Mouse (Mus musculus) neural tube, embryonic 13.5 days (tissue): ENCODE measurements around the gene Fam219b. TPM values are rescaled to one million over a fixed set of nuclear protein-coding genes. Genes with fewer than 3 reads are reported as not detected.

Experiments used
- ATAC-seq: fragments of 200-750 bp; cut with Nextera tagmentation; 2 replicates; pipeline ENCODE4 v1.8.0; 2017; ENCODE audit warnings: low read depth, mild to moderate bottlenecking, moderate TSS enrichment, moderate library complexity
- H3K27ac ChIP-seq: fragments of 300-500 bp; sonication (generic); replicated peaks from 2 replicates; pipeline ENCODE4 v1.5.1; 2015; ENCODE audit warnings: moderate library complexity, mild to moderate bottlenecking, inconsistent platforms
- H3K27me3 ChIP-seq: fragments of 300-500 bp; sonication (generic); 2 replicates; pipeline ENCODE4 v1.6.1; 2015; ENCODE audit warnings: mild to moderate bottlenecking, inconsistent platforms
- H3K36me3 ChIP-seq: fragments of 300-500 bp; sonication (generic); 2 replicates; pipeline ENCODE4 v1.6.1; 2015; ENCODE audit warnings: mild to moderate bottlenecking, inconsistent platforms
- H3K4me1 ChIP-seq: fragments of 300-500 bp; sonication (generic); replicated peaks from 2 replicates; pipeline ENCODE4 v1.6.1; 2015; ENCODE audit warnings: inconsistent platforms
- H3K4me2 ChIP-seq: fragments of 300-500 bp; sonication (generic); 2 replicates; pipeline ENCODE4 v1.6.1; 2015; ENCODE audit warnings: inconsistent platforms, mild to moderate bottlenecking, moderate library complexity
- H3K4me3 ChIP-seq: fragments of 300-500 bp; sonication (generic); 2 replicates; pipeline ENCODE4 v1.5.1; 2015; ENCODE audit warnings: mild to moderate bottlenecking, inconsistent platforms
- H3K9ac ChIP-seq: fragments of 300-500 bp; sonication (generic); 2 replicates; pipeline ENCODE4 v1.6.1; 2015; ENCODE audit warnings: moderate library complexity, mild to moderate bottlenecking, inconsistent platforms
- H3K9me3 ChIP-seq: fragments of 300-500 bp; sonication (generic); 2 replicates; pipeline ENCODE4 v1.6.1; 2016; ENCODE audit warnings: inconsistent platforms
- WGBS: fragments of 180-500 bp; shearing (Covaris S2); methylation state at CpG from one replicate; pipeline ENCODE4 v1.1.7; 2015; 5-methylcytosine and 5-hydroxymethylcytosine counted together
- polyA plus RNA-seq: library from polyadenylated mRNA; unstranded; fragments of >200 nt; fragmentation: Nextera tagmentation; extraction: Ambion mirVana; gene quantifications from 2 replicates; pipeline ENCODE4 v1.2.1, GENCODE M21; 2015

Gene Fam219b
- 20.2 and 20.6 TPM in 2 replicates for polyA plus RNA-seq

DNA sequence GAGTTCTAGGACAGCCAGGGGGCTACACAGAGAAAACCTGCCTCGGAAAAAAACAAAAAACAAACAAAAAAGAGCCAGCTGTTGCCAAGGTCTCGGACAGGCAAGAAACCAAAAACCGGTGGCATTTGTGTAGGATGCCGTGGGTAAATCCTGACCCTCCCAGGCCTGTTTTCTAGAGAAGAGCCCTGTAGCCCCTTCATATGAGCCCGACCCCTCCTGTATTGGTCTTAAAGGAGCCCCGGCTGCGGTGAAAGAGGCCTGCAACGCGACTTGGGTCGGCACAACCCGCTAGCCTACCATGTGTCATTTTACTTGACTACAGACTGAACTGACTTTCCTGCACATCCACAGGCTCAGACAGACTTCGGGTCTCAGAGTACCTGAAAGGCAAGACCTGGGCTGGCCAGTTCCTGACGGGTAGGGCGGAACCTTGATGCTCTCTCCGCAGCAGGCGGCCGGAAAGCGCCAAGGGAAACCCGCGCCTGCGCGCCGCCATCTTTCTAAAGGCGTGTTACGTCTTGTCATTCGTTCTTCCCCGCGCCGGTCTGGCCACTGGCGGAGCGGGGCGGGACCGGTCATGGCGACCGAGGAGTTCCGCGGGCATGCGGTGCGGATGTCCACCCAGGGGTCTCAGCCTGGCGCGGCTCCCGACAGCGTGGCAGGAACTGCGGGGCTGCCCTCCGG lies at the start of gene Fam219b:
Gene Fam219b, plus strand, starts transcription at position 485 of the 684 bp plus-strand sequence.
- H3K36me3 ChIP-seq, result peaks cover 52% of the 10 kb centered on the region
- 2% methylated on average over 45 of the region's 45 CpGs for WGBS
- H3K4me1 ChIP-seq, result peaks cover 26% of the 10 kb centered on the region
- peak within 1 kb of the TSS; percentile 89 for H3K9ac ChIP-seq
- H3K9me3 ChIP-seq, result no peaks in the 10 kb centered on the region
- peak within 1 kb of the TSS; percentile 76 for H3K4me3 ChIP-seq
- ATAC-seq, result peak; percentile 90
- H3K27ac ChIP-seq, result peak within 1 kb of the TSS; percentile 90
- H3K27me3 ChIP-seq, result no peaks in the 10 kb centered on the region
- peak within 1 kb of the TSS; percentile 88 for H3K4me2 ChIP-seq

GRCm38 (mm10) chr9:57487807-57488206 lies 49.5 kb upstream of the Fam219b start:
- Histone ChIP-seq H3K36me3 (no peaks in the 10 kb centered on the region), H3K9ac (no peak overlapping the region), H3K4me2 (no peak overlapping the region), H3K4me3 (no peak overlapping the region), H3K27me3 (peaks cover 21% of the 10 kb centered on the region), H3K27ac (no peak overlapping the region), H3K4me1 (peaks cover 4% of the 10 kb centered on the region; the same call in 1 of the 2 replicates), H3K9me3 (no peaks in the 10 kb centered on the region)
- WGBS, result 76% methylated on average over 7 of the region's 7 CpGs
- no peak for ATAC-seq

- ATAC-seq, result no peak
- Histone ChIP-seq H3K4me3 (no peak overlapping the region), H3K27ac (no peak overlapping the region), H3K4me1 (peaks cover 17% of the 10 kb centered on the region), H3K9me3 (no peaks in the 10 kb centered on the region), H3K4me2 (no peak overlapping the region), H3K36me3 (no peaks in the 10 kb centered on the region), H3K27me3 (no peaks in the 10 kb centered on the region), H3K9ac (no peak overlapping the region)
- 82% methylated on average over 2 of the region's 2 CpGs for WGBS
These were observed 43.8 kb upstream of the Fam219b start for GRCm38 (mm10) chr9:57493532-57493931.

GRCm38 (mm10) chr9:57494970-57495369 lies 42.4 kb upstream of the Fam219b start:
- Histone ChIP-seq H3K4me3 (no peak overlapping the region), H3K27me3 (peaks cover 7% of the 10 kb centered on the region), H3K9ac (no peak overlapping the region), H3K9me3 (no peaks in the 10 kb centered on the region), H3K27ac (no peak overlapping the region), H3K4me2 (no peak overlapping the region), H3K4me1 (peaks cover 32% of the 10 kb centered on the region), H3K36me3 (no peaks in the 10 kb centered on the region)
- ATAC-seq, result no peak

- H3K9ac ChIP-seq, result no peak overlapping the region
- WGBS, result 65% methylated on average over 5 of the region's 5 CpGs
- H3K27me3 ChIP-seq, result peaks cover 23% of the 10 kb centered on the region
- no peaks in the 10 kb centered on the region for H3K36me3 ChIP-seq
- no peak for ATAC-seq
- no peak overlapping the region for H3K4me3 ChIP-seq
- H3K4me2 ChIP-seq, result no peak overlapping the region
- H3K27ac ChIP-seq, result no peak overlapping the region
- peaks cover 54% of the 10 kb centered on the region for H3K4me1 ChIP-seq
- H3K9me3 ChIP-seq, result no peaks in the 10 kb centered on the region
These were observed 40.1 kb upstream of the Fam219b start for GRCm38 (mm10) chr9:57497236-57497635.

- Histone ChIP-seq H3K4me3 (no peak overlapping the region), H3K36me3 (no peaks in the 10 kb centered on the region), H3K9ac (peak overlapping the region; percentile 55; the same call in 1 of the 2 replicates), H3K9me3 (no peaks in the 10 kb centered on the region), H3K4me2 (0 out of 2 replicates have a peak overlapping the region, but pooled peaks have one; percentile 1), H3K27me3 (peaks cover 36% of the 10 kb centered on the region), H3K27ac (peak overlapping the region; percentile 65), H3K4me1 (peaks cover 67% of the 10 kb centered on the region)
- ATAC-seq, result no peak
- WGBS, result 47% methylated on average over 7 of the region's 7 CpGs
These were observed 38.8 kb upstream of the Fam219b start for GRCm38 (mm10) chr9:57498536-57498935.

DNA sequence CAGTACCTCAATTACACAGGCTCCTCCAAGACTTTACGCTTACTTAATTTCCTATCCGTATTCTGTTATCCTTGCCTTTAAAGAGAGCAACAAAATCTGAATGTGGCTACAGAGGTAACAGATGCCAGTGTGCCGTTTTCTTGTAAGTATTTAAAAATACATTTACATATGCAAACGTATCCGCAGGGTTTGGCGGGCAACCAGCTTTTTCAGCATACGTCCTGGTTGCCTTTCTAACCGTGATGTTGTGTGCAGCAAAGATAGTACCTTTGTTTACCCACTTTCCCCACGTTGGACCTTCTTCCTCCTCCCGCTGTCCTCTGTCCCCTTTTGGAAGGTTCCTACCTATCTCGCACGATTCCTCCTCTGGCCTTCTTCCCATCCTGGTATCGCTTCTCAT lies 35.9 kb upstream of the Fam219b start:
- H3K4me1 ChIP-seq, result peaks cover 96% of the 10 kb centered on the region
- H3K4me2 ChIP-seq, result peak overlapping the region; percentile 82
- WGBS, result 6% methylated on average over 13 of the region's 13 CpGs
- H3K27me3 ChIP-seq, result peaks cover 64% of the 10 kb centered on the region
- H3K4me3 ChIP-seq, result peak overlapping the region; percentile 45
- no peaks in the 10 kb centered on the region for H3K36me3 ChIP-seq
- H3K9me3 ChIP-seq, result no peaks in the 10 kb centered on the region
- peak overlapping the region; percentile 60 for H3K9ac ChIP-seq
- no peak for ATAC-seq
- H3K27ac ChIP-seq, result peak overlapping the region; percentile 91

DNA sequence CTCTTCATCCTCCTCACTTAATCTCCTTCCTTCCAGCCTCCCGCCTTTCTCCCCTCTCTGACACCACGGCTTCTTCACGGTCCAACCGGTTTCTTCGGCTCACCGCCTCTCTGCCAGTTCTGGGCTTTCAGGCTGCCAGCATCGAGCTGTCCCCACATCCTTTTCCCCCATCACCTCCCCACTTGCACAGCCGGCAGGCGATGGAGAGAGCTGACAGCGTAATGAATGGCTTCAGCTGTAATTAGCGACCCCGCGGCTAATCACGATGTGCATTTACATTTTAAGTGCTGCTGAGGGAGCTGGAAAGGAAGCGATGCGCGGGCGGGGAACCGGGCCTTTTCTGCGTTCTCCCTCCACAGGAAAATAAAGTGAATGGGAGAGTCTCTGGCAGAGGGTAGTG lies 35.5 kb upstream of the Fam219b start:
- Histone ChIP-seq H3K9me3 (no peaks in the 10 kb centered on the region), H3K27me3 (peaks cover 68% of the 10 kb centered on the region), H3K36me3 (no peaks in the 10 kb centered on the region), H3K4me1 (peaks cover 98% of the 10 kb centered on the region), H3K4me2 (peak overlapping the region; percentile 82), H3K9ac (peak overlapping the region; percentile 60), H3K27ac (peak overlapping the region; percentile 91), H3K4me3 (peak overlapping the region; percentile 45)
- ATAC-seq, result peak; percentile 69
- 1% methylated on average over 20 of the region's 20 CpGs for WGBS

DNA sequence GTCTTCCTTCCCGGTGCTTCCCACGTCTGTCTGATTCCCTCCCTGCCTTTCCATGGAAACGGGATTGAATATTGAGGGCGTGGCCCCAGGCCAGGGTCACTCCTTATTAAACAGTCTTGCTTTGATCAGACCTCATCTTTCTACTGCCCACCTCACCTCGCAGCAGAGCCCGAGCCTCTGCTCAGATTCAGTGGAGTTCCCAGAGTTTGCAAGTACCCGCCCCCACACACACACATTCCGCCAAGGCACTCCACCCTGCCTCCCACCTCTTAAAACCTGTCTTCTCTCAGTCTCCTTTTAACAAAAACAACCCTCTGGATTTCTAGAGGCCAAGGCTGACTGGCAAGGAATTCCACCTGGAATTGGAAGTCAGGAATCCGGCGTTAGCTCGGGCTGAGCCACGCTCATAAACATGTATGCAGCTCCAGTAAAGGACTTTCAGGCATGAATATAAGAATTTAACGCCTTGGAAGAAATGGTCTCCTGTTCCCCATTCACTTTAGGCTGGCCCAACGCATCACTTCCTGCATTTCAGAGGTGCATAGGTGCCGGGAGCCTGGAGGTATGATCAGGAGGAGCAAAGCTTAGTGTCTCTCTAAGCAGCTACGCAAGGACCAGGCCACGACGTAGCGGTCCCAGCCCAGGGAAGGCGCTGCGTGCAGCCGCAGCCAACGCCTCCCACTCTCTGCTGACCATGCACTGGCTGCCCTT lies 34.3 kb upstream of the Fam219b start:
- Histone ChIP-seq H3K4me3 (peak overlapping the region; percentile 45), H3K4me2 (peak overlapping the region; percentile 82), H3K27ac (peak overlapping the region; percentile 91), H3K27me3 (peaks cover 68% of the 10 kb centered on the region), H3K9ac (peak overlapping the region; percentile 65), H3K9me3 (no peaks in the 10 kb centered on the region), H3K4me1 (peaks cover 86% of the 10 kb centered on the region), H3K36me3 (no peaks in the 10 kb centered on the region)
- 2% methylated on average over 23 of the region's 23 CpGs for WGBS
- ATAC-seq, result no peak

DNA sequence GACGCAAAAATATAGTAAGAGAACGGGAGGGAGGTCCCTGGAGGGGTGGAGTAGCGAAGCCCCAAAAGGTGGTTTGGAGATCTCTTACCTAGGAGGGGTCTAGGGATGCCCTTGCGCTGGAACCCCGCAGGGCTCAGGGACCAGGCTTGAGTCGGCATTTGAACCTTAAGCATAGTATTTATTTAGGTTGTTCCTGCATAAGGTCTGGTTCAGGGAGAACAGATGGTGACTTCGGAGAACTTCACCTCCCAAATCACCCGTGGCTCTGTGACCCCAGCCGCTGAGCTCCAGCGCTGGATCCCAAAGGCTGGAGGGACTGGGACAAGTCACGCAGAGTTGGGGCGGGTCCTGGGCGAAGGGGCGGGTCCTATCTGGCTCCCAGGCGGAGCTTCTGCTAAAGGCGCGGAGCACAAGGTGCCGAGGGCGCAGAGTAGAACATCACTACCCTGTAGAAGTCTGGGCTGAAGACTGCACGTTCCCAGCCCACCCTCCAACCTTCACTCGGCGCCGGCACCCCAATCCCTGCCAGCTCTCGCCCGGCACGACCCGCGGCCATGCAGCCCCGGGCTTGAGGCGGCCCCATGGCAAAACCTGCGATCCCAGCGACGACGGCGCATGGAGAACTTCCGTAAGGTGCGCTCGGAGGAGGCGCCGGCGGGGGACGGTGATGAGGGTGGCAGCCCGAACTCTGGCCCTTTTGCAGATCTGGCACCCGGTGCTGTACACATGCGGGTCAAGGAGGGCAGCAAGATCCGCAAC lies 33.5 kb upstream of the Fam219b start, which contains the start of gene Rpp25:
Gene Rpp25, plus strand, starts transcription at position 405 of the 759 bp plus-strand sequence.
- H3K4me2 ChIP-seq, result peak within 1 kb of the TSS; percentile 82
- peak within 1 kb of the TSS; percentile 45 for H3K4me3 ChIP-seq
- no peaks in the 10 kb centered on the region for H3K9me3 ChIP-seq
- under 1% methylated on average over 46 of the region's 46 CpGs for WGBS
- peaks cover 68% of the 10 kb centered on the region for H3K27me3 ChIP-seq
- peak; percentile 45; the same call in 1 of the 2 replicates for ATAC-seq
- peak within 1 kb of the TSS; percentile 65 for H3K9ac ChIP-seq
- H3K36me3 ChIP-seq, result no peaks in the 10 kb centered on the region
- peaks cover 78% of the 10 kb centered on the region for H3K4me1 ChIP-seq
- peak within 1 kb of the TSS; percentile 91 for H3K27ac ChIP-seq

- peak overlapping the region; percentile 65 for H3K9ac ChIP-seq
- H3K36me3 ChIP-seq, result no peaks in the 10 kb centered on the region
- peak overlapping the region; percentile 78; the same call in 1 of the 2 replicates for H3K27ac ChIP-seq
- H3K4me1 ChIP-seq, result peaks cover 73% of the 10 kb centered on the region
- WGBS, result under 1% methylated on average over 33 of the region's 34 CpGs
- peak; percentile 60 for ATAC-seq
- H3K27me3 ChIP-seq, result peaks cover 67% of the 10 kb centered on the region
- peak overlapping the region; percentile 82 for H3K4me2 ChIP-seq
- peak overlapping the region; percentile 45 for H3K4me3 ChIP-seq
- H3K9me3 ChIP-seq, result no peaks in the 10 kb centered on the region
These were observed 33.0 kb upstream of the Fam219b start for GRCm38 (mm10) chr9:57504381-57504700.

- H3K4me2 ChIP-seq, result peak overlapping the region; percentile 82
- H3K9ac ChIP-seq, result peak overlapping the region; percentile 65
- H3K4me3 ChIP-seq, result peak overlapping the region; percentile 45
- H3K36me3 ChIP-seq, result no peaks in the 10 kb centered on the region
- no peak for ATAC-seq
- peaks cover 62% of the 10 kb centered on the region for H3K27me3 ChIP-seq
- peak overlapping the region; percentile 78 for H3K27ac ChIP-seq
- 50% methylated on average over 10 of the region's 10 CpGs for WGBS
- no peaks in the 10 kb centered on the region for H3K9me3 ChIP-seq
- peaks cover 68% of the 10 kb centered on the region for H3K4me1 ChIP-seq
These were observed 32.4 kb upstream of the Fam219b start for GRCm38 (mm10) chr9:57504891-57505290.
